Mouse (Mus musculus) MN1 (cell line): ENCODE results near the gene Fam76b.
"Not testable (repeated sequence)": the region's sequence is repeated elsewhere in the genome, so short reads cannot be mapped to it uniquely, and the experiment has no call there.

Experiments
- DNase-seq: peaks from one replicate; pipeline ENCODE4 v3.0.0-alpha.2; 2016; ENCODE audit warnings: low spot score

Fam76b gene

GRCm38 (mm10) chr9:13827406-13828086, at the start of gene Fam76b:
TSS of gene Fam76b (plus strand) at chr9:13827716.
- DNase-seq = peak; percentile 99

GRCm38 (mm10) chr9:13781985-13782384, 45.5 kb upstream of the Fam76b start:
- DNase-seq = no peak

- not testable (repeated sequence) for DNase-seq
Observed at GRCm38 (mm10) chr9:13790864-13791263, 36.7 kb upstream of the Fam76b start.

- DNase-seq = no peak
Observed at GRCm38 (mm10) chr9:13794302-13794701, 33.2 kb upstream of the Fam76b start.

GRCm38 (mm10) chr9:13794756-13795155, 32.8 kb upstream of the Fam76b start:
- DNase-seq = no peak

GRCm38 (mm10) chr9:13804480-13804879, 23.0 kb upstream of the Fam76b start:
- DNase-seq = no peak

- no peak for DNase-seq
Observed at GRCm38 (mm10) chr9:13806854-13807253, 20.7 kb upstream of the Fam76b start.

GRCm38 (mm10) chr9:13807657-13808056, 19.9 kb upstream of the Fam76b start:
- DNase-seq = no peak

- no peak for DNase-seq
Observed at GRCm38 (mm10) chr9:13809937-13810336, 17.6 kb upstream of the Fam76b start.

GRCm38 (mm10) chr9:13818369-13818768, 9.1 kb upstream of the Fam76b start:
- no peak for DNase-seq

GRCm38 (mm10) chr9:13820774-13821173, 6.7 kb upstream of the Fam76b start:
- DNase-seq = no peak

- no peak for DNase-seq
Observed at GRCm38 (mm10) chr9:13825896-13826295, 1.6 kb upstream of the Fam76b start.

- peak; percentile 53 for DNase-seq
Observed at GRCm38 (mm10) chr9:13826391-13826805, 1.1 kb upstream of the Fam76b start.

- peak; percentile 96 for DNase-seq
Observed at GRCm38 (mm10) chr9:13826832-13827405, 597 bp upstream of the Fam76b start, which contains the start of gene Cep57. TSS of gene Cep57 (minus strand) at chr9:13827107.

GRCm38 (mm10) chr9:13828087-13828441, 548 bp downstream of the Fam76b start:
- peak; percentile 76 for DNase-seq

GRCm38 (mm10) chr9:13835256-13835655, 7.7 kb downstream of the Fam76b start:
- no peak for DNase-seq

GRCm38 (mm10) chr9:13836726-13837125, 9.2 kb downstream of the Fam76b start:
- DNase-seq = no peak

- DNase-seq = no peak
Observed at GRCm38 (mm10) chr9:13847591-13847990, 20.1 kb downstream of the Fam76b start.

GRCm38 (mm10) chr9:13848481-13849480, 21.3 kb downstream of the Fam76b start:
- peak; percentile 46 for DNase-seq

GRCm38 (mm10) chr9:13853876-13854275, 26.4 kb downstream of the Fam76b start:
- DNase-seq = no peak

GRCm38 (mm10) chr9:13856247-13856646, 28.7 kb downstream of the Fam76b start:
- DNase-seq = no peak

- no peak for DNase-seq
Observed at GRCm38 (mm10) chr9:13856777-13857176, 29.3 kb downstream of the Fam76b start.

- DNase-seq = no peak
Observed at GRCm38 (mm10) chr9:13867646-13868045, 40.1 kb downstream of the Fam76b start.
